Mouse (Mus musculus) ES-CJ7 (cell line): ENCODE results near the gene Gm21748.
"Not testable (repeated sequence)": the region's sequence is repeated elsewhere in the genome, so short reads cannot be mapped to it uniquely, and the experiment has no call there.

Source experiments
- DNase-seq: peaks from one replicate; pipeline ENCODE4 v3.0.0; 2011; ENCODE audit warnings: low read depth, low spot score

Gene Gm21748

DNA sequence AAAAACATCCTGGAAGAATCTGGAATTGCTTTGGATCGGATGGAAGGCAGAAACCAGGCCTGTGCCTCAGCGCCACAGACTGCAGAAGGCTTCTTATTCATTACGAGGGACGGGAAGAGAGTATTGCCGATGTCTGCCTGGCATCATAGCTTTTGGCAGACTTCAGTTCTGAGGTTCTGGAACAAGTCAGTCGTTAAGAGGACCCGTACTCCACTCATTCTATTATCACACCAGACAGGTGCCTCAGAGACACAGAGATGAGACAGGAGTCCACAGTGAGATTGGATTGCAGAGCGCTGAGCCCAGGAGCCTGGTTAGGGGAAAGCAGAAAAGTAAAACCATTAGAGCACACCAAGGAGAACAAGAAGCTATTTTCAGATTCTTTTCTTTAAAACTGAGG lies at the start of gene Gm21748:
Gene Gm21748 (minus strand): TSS at position 101 of the 400 bp plus-strand sequence.
- DNase-seq = not testable (repeated sequence)
